Mouse (Mus musculus) liver, adult (tissue): ENCODE results near the gene Cltb.

Experiments used
- GATA4 ChIP-seq: IDR thresholded peaks from 2 replicates; pipeline ENCODE4 v1.6.1; 2014; ENCODE audit warnings: mild to moderate bottlenecking, low read length; ENCODE audit not compliant: insufficient replicate concordance

The Cltb gene

DNA sequence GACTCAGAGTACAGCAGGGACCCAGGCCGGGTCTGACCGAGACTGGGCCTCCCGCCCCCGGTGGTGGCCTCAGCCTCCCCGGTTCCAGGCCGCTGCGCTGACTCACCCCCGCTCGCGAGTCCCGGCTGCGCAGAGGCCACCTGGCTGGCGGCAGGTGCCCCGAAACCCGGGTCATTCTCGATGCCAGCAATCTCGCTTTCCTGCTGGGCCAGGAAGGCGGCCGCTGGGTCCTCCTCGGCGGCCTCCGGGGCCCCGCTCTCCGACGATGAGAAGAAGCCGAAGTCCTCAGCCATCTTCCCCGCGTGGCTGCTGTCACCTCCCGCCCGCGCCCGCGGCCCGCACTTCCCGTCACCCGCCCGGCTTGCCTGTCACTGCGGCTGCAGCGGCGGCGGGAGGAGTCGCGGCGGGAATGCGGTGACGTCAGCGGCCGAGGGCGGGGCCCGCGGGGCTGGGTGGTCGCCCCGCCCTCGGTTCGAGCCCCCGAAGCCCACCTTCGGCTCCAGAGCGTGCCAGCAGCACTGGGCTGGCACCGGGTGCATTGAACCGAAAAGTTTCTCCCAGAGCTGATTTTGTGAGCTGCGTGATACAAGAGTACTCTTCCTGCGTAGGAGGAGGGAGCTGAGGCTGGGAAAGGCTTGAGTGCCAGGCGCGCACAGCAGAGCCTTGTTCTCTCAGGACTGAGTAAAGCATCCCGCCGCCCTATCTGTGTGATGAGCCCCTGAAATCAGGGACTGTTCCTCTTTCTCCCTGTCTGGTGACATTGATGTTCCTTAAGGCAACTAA is at the start of gene Cltb:
TSS of gene Cltb (minus strand) at position 373 of the 783 bp plus-strand sequence.
- TF ChIP-seq GATA4 = no peak

DNA sequence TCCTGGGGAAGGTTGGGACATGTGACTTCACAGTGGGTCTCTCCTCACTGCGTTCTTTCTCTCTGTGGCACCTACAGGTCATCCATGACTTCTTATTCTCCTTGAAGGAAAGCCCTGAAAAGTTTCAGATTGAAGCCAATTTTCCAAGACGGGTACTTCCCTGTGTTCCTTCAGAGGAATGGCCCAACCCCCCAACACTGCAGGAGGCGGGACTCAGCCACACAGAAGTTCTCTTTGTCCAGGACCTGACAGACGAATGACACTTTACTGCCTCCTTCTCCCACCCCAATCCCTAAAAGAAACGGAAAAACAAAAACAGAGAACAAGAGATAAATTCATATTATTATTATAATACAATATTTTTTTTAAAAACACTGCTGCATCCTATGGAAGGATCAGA is 49.7 kb upstream of the Cltb start:
- TF ChIP-seq GATA4 = no peak

DNA sequence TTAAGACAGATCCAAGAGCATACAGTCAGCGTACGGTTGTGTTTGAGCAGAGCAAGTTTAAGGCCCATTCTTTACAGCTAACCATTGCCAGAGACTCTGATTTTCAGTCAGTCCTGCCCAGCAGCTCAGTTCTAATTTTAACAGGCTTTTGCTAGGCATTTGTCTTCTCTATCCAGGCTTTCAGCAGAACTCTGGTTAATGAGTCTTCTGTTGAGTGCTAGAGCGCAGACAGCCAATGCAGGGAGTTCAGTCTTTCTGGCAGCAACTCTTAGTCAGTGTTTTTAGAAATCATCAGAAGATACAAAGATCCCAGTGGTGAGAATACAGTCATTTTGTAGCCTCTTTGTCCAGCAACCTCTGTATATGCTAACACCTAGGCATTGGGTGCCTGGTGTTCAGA is 39.3 kb upstream of the Cltb start:
- TF ChIP-seq GATA4 = no peak

DNA sequence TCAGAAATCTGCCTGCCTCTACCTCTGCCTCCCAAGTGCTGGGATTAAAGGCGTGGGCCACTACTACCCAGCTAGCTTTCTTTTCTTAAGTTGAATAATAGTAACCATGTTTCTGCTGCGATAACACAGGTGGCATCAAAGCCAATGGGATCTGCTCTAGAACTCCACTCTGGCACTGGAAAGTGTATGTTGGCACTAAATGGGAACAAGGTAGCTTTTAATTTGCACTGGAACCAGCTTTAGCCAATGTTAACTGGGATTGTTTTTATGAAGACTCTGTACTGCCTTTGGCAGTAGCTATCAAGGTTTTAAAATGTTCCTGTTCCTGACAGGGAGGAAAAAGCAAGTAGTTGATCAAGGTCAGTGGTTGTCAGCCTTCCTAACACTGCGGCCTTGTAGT is 23.9 kb upstream of the Cltb start:
- TF ChIP-seq GATA4 = no peak

DNA sequence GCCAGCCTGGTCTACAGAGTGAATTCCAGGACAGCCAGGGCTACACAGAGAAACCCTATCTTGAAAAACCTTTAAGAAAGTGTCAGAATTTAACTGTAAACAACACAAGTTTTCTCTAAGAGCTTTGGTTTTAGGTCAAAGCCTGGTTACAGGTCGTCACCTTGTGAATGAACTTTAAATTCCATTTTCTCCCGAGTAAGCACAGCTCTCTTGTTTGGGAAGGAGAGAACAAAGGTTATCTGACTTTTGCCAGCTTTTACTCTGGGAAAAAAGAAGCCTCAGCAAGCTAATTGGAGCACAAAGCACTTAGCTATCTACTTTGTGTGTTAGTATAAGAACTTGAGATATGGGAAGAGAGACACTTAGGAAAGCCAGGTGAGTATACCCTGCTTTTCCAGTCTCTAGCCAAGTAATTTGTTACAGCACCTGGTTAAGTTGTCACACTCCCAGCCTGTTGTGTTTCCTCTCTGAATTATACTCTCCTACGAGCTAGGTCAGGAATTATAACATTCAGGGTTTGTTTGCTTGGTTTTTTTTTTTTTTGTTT is 21.7 kb upstream of the Cltb start:
- TF ChIP-seq GATA4 = no peak

DNA sequence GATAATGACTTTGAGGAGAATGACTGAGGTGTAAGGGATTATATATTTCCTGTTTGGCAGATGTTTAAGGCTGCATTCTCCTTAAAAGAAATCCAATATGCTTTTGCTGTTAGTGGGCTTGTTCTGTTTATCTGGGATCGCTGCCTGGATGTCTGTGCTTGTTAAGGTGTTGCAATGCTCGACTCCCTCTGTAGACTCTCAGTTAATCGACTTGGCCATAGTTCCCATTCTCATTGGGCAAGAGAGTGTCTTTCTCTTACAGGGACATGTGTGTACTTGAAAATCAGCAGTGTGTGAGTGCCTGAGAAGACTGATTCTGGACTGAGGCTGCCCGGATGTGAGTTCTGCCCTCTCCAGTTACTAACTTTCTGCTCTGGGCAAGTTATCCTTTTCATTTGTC is 18.0 kb upstream of the Cltb start:
- no peak for TF ChIP-seq GATA4

DNA sequence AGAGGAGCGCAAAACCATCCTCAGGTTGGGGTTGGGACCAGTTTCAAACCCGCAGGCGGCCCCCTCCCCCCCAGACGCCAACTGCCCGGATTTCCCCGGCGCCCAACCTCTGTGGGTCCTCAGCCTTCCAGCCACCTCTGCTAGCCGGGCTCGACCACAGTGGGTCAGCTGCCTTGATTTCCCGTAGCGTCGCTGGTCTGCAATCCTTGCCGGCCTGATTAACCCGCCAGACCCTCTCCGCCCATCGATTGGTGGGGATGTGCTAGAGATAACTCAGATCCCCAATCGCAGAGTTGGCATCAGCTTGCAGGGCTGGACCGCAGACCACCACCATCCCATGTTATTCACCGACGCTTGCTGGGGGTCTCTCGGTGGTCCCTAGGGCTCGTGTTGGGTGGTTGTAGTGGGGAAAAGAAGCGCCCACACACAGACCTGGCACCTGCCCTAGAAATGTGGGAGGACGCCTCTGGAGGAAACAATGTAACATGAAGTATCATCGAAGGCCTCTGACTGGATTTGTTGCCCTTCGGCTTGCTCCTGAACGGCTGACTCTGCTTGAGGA is 10.9 kb upstream of the Cltb start:
- TF ChIP-seq GATA4 = no peak

DNA sequence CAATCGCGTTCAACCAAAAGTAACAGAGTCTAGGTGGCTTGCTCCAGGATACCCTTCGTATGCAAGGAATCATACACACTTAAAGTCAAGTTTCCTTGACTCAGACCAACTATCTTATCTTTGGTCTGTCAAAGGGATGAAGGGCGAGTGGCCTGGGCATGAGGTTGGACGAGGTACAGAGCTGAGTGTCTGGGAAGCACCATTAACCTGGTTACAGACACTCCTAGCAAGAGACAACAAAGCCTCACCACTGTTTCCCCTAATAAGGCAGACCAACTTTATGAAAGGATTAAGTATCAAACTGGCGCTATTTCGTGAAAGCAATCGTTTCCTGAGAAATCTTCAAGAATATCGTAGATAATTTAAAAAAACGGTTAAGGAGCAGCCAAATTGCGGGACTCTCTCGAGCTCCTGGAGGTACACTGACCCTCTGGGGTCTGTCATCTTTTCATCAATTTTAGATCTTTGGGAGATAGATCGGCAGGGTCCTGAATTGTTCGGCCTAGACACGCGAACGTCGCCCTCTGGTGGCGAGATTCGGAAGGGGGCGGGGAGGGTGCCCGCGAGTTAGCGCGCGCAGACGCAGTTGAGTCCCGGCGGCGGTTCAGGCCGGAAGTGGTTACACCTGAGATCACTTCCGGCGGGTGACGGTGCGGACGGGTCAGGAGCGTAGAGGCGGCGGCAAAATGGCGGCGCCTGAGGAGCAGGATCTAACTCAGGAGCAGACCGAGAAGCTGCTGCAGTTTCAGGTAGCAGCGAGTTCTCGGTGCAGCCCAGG is 10.2 kb upstream of the Cltb start, which contains the start of gene Faf2:
TSS of gene Faf2 (plus strand) at position 630 of the 778 bp plus-strand sequence.
- TF ChIP-seq GATA4 = no peak; the same call in 1 of the 2 replicates

DNA sequence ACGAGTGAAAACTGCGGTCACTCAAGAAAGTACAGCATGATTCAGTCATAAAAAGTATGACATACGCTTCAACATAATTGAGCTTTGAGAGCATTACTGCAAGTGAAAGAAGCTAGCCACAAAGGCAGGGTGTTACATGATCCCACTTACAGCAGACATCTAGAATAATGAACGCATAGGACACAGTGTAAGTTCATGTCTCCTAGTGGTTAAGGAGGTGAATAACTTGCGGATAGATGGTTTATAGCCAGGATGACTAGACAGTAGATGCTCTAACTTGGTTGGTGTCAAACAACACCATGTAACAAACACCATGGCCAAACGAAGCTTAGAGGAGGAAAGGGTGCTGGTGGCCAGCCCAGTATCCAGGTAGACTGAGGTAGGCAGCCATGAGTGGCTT is 5.9 kb upstream of the Cltb start:
- no peak for TF ChIP-seq GATA4

DNA sequence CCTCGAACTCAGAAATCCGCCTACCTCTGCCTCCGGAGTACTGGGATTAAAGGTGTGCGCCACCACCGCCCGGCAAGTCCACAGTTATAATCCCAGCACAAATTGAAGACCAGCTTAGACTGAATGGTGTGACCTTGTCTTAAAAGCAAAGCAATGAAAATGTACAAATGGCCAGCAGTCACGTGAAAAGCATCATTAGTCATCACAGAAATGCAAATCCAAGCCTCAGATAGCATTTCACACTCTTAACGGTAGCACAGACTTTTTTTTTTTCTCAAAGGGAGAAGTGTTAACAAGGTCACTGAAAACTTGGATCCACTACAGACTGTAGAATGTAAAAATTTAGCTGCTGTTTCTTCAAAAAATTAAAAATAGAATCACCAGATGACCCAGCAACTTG is 5.2 kb upstream of the Cltb start:
- TF ChIP-seq GATA4 = no peak

DNA sequence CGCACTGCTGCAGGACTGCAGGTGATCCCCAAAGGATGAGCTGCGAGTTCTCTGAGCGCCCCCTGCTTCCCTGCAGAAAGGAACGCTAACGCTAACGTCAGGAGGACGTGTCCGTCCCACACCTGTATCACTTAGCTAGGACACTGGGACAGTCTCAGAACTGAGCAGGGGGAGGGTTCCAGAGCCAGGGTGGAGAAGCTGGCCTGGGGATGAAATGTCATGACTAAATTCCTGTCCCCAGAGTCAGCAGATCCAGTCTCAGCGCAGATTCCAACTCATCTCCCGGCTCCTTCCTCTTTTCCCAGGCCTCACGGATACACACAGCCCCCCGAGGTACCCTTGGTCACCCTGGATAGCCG is 552 bp downstream of the Cltb start:
- TF ChIP-seq GATA4 = no peak

DNA sequence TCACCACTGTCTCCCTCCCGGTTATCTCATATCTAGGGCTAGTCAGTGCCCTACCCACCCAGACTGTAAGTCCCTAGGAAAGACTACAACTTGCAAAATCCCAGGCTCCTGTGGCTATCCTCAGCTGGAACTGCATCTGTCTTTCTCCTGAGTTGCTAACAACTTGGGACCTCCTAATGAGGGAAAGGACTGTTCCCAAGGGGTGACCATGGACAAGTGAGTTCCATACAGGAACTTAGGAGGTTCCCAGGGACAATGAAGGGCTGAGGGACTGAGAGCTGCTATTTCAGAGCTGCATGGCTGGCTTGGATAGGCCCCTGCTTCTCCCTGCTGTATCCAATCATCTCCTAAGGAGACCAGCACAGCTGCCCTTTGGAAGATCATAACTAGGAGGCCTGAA is 1.8 kb downstream of the Cltb start:
- TF ChIP-seq GATA4 = no peak

DNA sequence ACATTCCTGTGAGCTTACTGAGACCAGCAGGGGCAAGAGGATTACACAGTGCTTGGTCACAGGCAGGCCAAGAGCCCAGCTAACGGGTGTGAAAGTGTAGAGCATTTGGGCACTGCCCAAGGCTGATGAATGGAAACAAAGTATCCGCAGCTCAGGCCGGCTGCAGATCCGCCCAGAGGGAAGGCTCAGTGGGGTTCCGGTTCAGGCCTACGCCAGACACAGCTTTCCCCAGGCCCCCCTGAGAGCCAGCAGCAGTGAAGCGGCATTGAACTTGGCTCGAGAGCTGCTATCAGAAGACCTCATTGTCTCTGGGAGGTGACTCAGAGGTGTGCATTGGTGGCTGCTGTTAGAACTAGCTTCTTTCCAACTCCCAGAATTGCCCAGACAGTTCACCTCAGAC is 2.5 kb downstream of the Cltb start:
- no peak for TF ChIP-seq GATA4

DNA sequence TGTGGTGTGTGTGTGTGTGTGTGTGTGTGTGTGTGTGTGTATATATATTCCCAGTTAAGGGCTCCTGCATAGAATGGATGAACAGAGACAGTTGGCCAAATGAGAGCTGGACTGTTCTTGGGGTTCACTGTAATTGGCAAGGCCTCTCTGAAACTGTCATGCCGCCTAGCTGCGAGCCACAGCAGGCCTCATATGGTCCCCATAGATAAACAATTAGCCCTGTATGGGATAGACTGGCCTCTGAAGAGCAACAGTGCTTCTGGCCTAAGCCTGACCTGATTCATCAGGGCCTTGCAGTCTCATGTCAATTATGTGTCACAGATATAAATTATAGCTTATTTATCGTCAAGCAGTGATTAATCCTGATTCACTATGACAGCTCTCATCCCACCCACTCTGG is 3.1 kb downstream of the Cltb start:
- no peak for TF ChIP-seq GATA4

DNA sequence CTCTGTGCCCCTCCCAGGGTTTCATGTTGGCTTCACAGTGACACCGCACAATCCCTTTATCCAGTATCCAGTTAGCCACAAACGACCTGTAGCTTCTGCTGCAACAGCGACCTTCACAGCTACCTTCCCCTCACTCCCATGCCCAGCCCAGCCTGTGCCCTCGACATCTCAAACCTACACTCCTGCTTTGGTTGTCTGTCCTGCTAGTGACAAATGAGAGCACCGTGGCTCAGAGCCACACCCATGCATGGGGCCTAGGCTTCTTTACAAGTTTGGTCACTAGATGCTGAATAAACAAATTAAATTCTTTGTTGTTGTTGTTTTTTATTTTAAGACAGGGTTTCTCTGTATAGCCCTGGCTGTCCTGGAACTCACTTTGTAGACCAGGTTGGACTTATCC is 3.9 kb downstream of the Cltb start:
- no peak for TF ChIP-seq GATA4

DNA sequence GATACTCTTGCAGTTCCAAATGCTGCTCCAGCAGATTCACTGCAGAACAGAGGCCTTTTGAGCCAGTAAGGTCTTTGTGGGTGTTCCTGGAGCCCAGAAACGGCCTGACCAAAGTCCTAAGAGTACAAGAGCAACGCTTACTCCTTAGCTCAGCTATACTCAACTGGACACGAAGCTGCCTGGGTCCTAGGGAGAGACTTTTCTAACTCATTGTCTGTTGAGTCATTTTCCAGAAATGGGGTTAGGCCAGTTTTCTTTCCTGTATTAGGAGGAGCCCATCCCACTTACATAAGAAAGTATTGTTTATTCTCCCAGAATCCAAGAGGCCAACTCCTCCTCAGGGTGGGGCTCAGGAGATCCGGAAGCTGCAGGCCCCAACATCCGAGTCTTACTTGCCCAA is 5.7 kb downstream of the Cltb start:
- TF ChIP-seq GATA4 = no peak
